Mouse (Mus musculus) liver, embryonic 16.5 days (tissue): ENCODE results near the gene Ccdc85c. TPM values are rescaled to one million over a fixed set of nuclear protein-coding genes. Genes with fewer than 3 reads are reported as not detected.

Source experiments
- ATAC-seq: fragments of 200-750 bp; cut with Nextera tagmentation; 2 replicates; pipeline ENCODE4 v1.8.0; 2017; ENCODE audit warnings: low read depth, mild to moderate bottlenecking, moderate number of reproducible peaks, moderate library complexity
- H3K27ac ChIP-seq: fragments of 300-500 bp; sonication (generic); 2 replicates; pipeline ENCODE4 v1.5.1; 2014; ENCODE audit warnings: mild to moderate bottlenecking, low read length
- H3K27me3 ChIP-seq: fragments of 300-500 bp; sonication (generic); 2 replicates; pipeline ENCODE4 v1.6.1; 2014; ENCODE audit warnings: low read depth, low read length, mixed read lengths; ENCODE audit not compliant: control insufficient read depth, insufficient read depth
- H3K36me3 ChIP-seq: fragments of 300-500 bp; sonication (generic); 2 replicates; pipeline ENCODE4 v1.6.1; 2014; ENCODE audit warnings: mild to moderate bottlenecking; ENCODE audit not compliant: control insufficient read depth, insufficient read depth
- H3K4me1 ChIP-seq: fragments of 300-500 bp; sonication (generic); 2 replicates; pipeline ENCODE4 v1.6.1; 2014; ENCODE audit warnings: low read depth, low read length, mixed read lengths; ENCODE audit not compliant: control insufficient read depth
- H3K4me2 ChIP-seq: fragments of 300-500 bp; sonication (generic); 2 replicates; pipeline ENCODE4 v1.6.1; 2014; ENCODE audit warnings: low read depth, low read length, mixed read lengths
- H3K4me3 ChIP-seq: fragments of 300-500 bp; sonication (generic); 2 replicates; pipeline ENCODE4 v1.5.1; 2014; ENCODE audit warnings: low read depth, mild to moderate bottlenecking, low read length
- H3K9ac ChIP-seq: fragments of 300-500 bp; sonication (generic); 2 replicates; pipeline ENCODE4 v1.6.1; 2014; ENCODE audit warnings: low read depth, low read length
- H3K9me3 ChIP-seq: fragments of 300-500 bp; sonication (generic); replicated peaks from 2 replicates; pipeline ENCODE4 v1.6.1; 2016; ENCODE audit warnings: low read length; ENCODE audit not compliant: control insufficient read depth
- WGBS: fragments of 180-500 bp; shearing (Covaris S2); extraction: QIAGEN DNeasy Blood & Tissue Kit; methylation state at CpG from one replicate; pipeline ENCODE4 v1.1.7; 2014; ENCODE audit not compliant: insufficient replicate concordance; 5-methylcytosine and 5-hydroxymethylcytosine counted together
- polyA plus RNA-seq: library from polyadenylated mRNA; unstranded; fragments of >200 nt; fragmentation: Nextera tagmentation; extraction: Ambion mirVana; gene quantifications from 2 replicates; pipeline ENCODE4 v1.2.1, GENCODE M21; 2015

The Ccdc85c gene
- polyA plus RNA-seq, 1 experiment from 2014 or later = 1.3 TPM

- no peak overlapping the region for H3K4me3 ChIP-seq
- H3K9ac ChIP-seq = no peak overlapping the region
- peaks cover 16% of the 10 kb centered on the region for H3K4me1 ChIP-seq
- no peak for ATAC-seq
- no peak overlapping the region for H3K27ac ChIP-seq
- H3K27me3 ChIP-seq = no peaks in the 10 kb centered on the region
- no peak overlapping the region for H3K4me2 ChIP-seq
- no peaks in the 10 kb centered on the region for H3K36me3 ChIP-seq
- WGBS = 73% methylated on average over 30 of the region's 31 CpGs
- H3K9me3 ChIP-seq = no peaks in the 10 kb centered on the region
Measured at GRCm38 (mm10) chr12:108251034-108251792, 24.0 kb downstream of the Ccdc85c start.

DNA sequence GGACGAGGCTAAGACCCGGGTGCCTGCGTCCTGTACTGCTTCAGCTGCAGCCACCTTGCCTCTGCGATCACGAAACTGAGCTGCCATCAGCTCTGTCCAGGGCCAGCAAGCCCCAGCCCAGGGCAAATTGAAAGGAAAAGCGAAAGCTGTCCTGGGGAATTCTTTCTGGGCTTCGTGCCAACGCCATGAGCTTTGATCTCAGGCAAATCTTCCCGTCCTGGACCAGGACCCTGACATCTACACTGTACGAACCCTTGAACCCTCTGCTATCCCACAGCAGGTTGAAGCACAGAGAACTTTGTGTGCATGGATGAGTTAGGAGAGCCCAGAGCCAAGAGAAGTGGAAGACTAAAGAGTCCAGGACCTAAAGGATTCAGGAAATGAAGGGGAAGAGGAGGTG, 25.7 kb downstream of the Ccdc85c start:
- Histone ChIP-seq H3K4me2 (peak overlapping the region; percentile 25; the same call in 1 of the 2 replicates), H3K27me3 (no peaks in the 10 kb centered on the region), H3K9me3 (no peaks in the 10 kb centered on the region), H3K27ac (0 out of 2 replicates have a peak overlapping the region, but pooled peaks have one; percentile 20), H3K4me3 (no peak overlapping the region), H3K9ac (no peak overlapping the region), H3K36me3 (no peaks in the 10 kb centered on the region), H3K4me1 (peaks cover 22% of the 10 kb centered on the region)
- 63% methylated on average over 10 of the region's 10 CpGs for WGBS
- ATAC-seq = peak; percentile 75

DNA sequence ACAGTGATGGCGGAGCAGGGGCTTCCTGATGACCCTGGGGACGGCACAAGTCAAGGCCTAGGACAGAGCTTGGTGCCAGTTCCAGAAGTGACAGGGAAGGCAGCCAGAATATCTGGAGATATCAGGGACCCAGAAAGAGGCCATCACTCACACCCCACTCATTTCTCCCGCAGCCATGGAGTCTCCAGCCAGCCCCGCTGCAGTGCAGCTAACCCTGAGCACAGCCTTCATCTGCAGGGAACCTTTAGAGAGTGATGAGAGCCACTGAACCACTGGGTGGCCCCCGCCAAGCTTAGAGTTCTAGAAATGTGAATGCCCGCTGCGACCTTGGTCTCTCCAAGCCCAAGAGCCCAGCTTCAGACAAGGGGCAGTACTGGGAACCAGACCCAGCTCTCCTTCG, 26.2 kb downstream of the Ccdc85c start:
- peaks cover 26% of the 10 kb centered on the region for H3K4me1 ChIP-seq

DNA sequence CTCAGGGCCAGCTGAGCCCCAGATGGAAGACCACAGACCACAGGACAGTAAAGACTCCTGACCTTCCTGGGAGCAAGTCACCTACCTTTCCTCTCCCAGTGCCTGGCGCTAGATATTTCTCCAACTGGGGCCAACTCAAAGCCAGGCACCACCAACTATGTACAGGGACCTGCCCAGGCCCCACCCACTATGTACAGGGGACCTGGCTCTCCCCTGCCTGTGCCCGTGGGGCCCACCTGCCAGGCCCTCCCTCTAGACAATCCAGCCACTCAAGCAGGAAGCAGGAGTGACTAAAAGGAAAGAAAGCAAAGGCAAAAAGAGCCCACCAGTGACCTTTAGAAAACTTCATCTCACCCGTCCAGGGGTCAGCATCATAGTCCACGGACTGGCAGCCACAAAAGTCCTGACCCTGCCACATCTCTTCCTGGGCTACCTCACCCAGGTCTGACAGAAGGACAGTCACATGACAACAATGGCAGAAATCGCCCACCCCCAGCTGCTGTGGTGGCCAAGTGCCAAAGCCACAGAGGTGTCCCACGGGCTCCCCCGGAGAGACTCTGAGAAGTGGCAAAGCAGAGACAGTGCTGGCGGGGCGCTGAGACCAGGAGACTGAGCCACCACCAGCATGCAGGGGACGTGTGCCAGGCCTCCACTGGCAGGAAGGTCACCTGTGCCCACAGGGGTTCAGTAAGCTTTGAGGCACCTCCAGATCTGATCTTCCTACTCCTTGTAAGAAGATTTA, 28.3 kb downstream of the Ccdc85c start:
- Histone ChIP-seq H3K4me3 (no peak overlapping the region), H3K27me3 (no peaks in the 10 kb centered on the region), H3K4me2 (no peak overlapping the region), H3K27ac (no peak overlapping the region), H3K9ac (no peak overlapping the region), H3K36me3 (no peaks in the 10 kb centered on the region), H3K4me1 (peaks cover 18% of the 10 kb centered on the region), H3K9me3 (no peaks in the 10 kb centered on the region)
- 50% methylated on average over 10 of the region's 10 CpGs for WGBS
- no peak for ATAC-seq

More for the DNA sequence above, 26.2 kb downstream of the Ccdc85c start:
- Histone ChIP-seq H3K4me3 (no peak overlapping the region), H3K27ac (0 out of 2 replicates have a peak overlapping the region, but pooled peaks have one; percentile 20), H3K36me3 (no peaks in the 10 kb centered on the region), H3K9ac (no peak overlapping the region), H3K4me2 (peak overlapping the region; percentile 25; the same call in 1 of the 2 replicates), H3K9me3 (no peaks in the 10 kb centered on the region), H3K27me3 (no peaks in the 10 kb centered on the region)
- 80% methylated on average over 8 of the region's 8 CpGs for WGBS
- no peak for ATAC-seq

- Histone ChIP-seq H3K4me2 (no peak overlapping the region), H3K9ac (no peak overlapping the region), H3K4me1 (peaks cover 18% of the 10 kb centered on the region), H3K9me3 (no peaks in the 10 kb centered on the region), H3K27ac (no peak overlapping the region), H3K36me3 (no peaks in the 10 kb centered on the region), H3K4me3 (no peak overlapping the region), H3K27me3 (no peaks in the 10 kb centered on the region)
- ATAC-seq = no peak
- 26% methylated on average over 9 of the region's 9 CpGs for WGBS
Measured at GRCm38 (mm10) chr12:108245579-108245978, 29.6 kb downstream of the Ccdc85c start.

DNA sequence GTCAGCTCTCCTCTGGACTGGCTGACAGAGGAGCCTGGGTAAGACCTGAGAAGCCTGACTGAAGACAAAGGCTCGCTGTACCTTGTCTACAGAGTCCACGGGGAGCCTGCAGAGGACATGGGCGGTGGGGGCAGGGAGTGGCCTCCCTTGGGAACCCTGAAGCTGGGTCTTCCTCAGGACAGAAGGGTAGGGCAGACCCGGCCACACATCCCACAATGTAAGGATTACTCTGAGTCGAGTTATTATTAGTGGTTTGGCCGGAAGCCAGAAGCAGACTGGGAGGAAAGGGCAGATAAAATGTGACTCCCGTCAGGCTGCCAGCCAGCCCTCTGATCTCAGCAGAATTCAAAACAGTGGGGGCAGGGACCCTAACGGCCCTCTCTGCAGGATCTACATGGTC, 30.4 kb downstream of the Ccdc85c start:
- Histone ChIP-seq H3K4me1 (peaks cover 18% of the 10 kb centered on the region), H3K9me3 (no peaks in the 10 kb centered on the region), H3K27me3 (no peaks in the 10 kb centered on the region), H3K4me3 (no peak overlapping the region), H3K4me2 (peak overlapping the region; percentile 25; the same call in 1 of the 2 replicates), H3K36me3 (no peaks in the 10 kb centered on the region), H3K27ac (no peak overlapping the region; the same call in 1 of the 2 replicates), H3K9ac (peak overlapping the region; percentile 20; the same call in 1 of the 2 replicates)
- ATAC-seq = peak; percentile 44
- WGBS = under 1% methylated on average over 8 of the region's 8 CpGs

DNA sequence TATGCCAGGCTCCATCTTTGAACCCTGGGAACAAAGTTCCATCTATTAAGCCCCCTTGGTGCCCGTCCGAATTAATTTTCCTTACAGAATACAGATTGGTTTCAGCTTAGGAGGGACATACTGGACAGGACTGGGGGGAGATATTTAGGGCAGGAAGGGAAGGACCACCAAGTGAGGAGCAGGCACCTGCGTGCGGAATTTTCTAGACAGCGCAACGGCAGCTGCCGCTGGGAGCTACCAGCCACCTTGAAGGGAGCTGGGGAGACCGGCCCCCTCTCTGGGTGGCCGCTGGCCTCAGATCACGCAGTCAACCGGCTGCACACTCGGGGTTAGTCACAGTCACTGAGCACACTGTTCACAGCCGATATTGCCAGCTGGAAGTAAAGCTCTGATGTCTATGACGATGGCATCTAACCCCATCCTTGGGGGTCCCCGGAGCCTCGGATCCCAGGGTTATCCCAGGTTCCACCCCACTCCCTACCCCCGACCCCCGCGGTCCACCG, 32.9 kb downstream of the Ccdc85c start:
- no peak for ATAC-seq
- no peaks in the 10 kb centered on the region for H3K27me3 ChIP-seq
- no peak overlapping the region for H3K4me3 ChIP-seq
- no peak overlapping the region for H3K9ac ChIP-seq
- H3K4me1 ChIP-seq = peaks cover 18% of the 10 kb centered on the region
- H3K27ac ChIP-seq = no peak overlapping the region
- no peak overlapping the region for H3K4me2 ChIP-seq
- no peaks in the 10 kb centered on the region for H3K9me3 ChIP-seq
- H3K36me3 ChIP-seq = no peaks in the 10 kb centered on the region
- WGBS = 79% methylated on average over 20 of the region's 20 CpGs

GRCm38 (mm10) chr12:108241626-108242025, 33.6 kb downstream of the Ccdc85c start:
- Histone ChIP-seq H3K36me3 (no peaks in the 10 kb centered on the region), H3K9ac (no peak overlapping the region), H3K9me3 (no peaks in the 10 kb centered on the region), H3K4me1 (peaks cover 18% of the 10 kb centered on the region), H3K4me2 (no peak overlapping the region), H3K27ac (no peak overlapping the region), H3K27me3 (no peaks in the 10 kb centered on the region), H3K4me3 (no peak overlapping the region)
- ATAC-seq = no peak; the same call in 1 of the 2 replicates
- 28% methylated on average over 6 of the region's 6 CpGs for WGBS
